Comparison of ENCODE assay signal across 8 mouse cellular contexts in genomic region chr1:190682021-190682926, GRCm38 (mm10).
A peak's percentile ranks its signal among the peaks of the same experiment; 100 is the strongest.
DNase-seq lines count a peak whose midpoint lies in the region; ATAC-seq and TF ChIP-seq lines count a peak whose summit lies in the region.

No protein-coding gene starts in this region.

- ATAC-seq in kidney, embryonic 15.5 days (replicated peaks; ENCODE audit: low FRiP score) = no peak
- ATAC-seq in embryonic facial prominence, embryonic 15.5 days (ENCODE audit: insufficient number of reproducible peaks, low FRiP score, low TSS enrichment, low read depth) = peak; percentile 53; the same call in 1 of the 2 replicates
- peak; percentile 88 for ATAC-seq in hindbrain, embryonic 15.5 days (ENCODE audit: low FRiP score, low read depth)
- ATAC-seq in lung, embryonic 15.5 days (ENCODE audit: borderline replicate concordance, extremely low read depth, low FRiP score, low TSS enrichment) = peak; percentile 40; the same call in 1 of the 2 replicates

- H3K4me2 ChIP-seq in kidney, embryonic 15.5 days = peak overlapping the region; percentile 46
- peak overlapping the region; percentile 26 for H3K4me2 ChIP-seq in embryonic facial prominence, embryonic 15.5 days (replicated peaks)
- peak overlapping the region; percentile 47 for H3K4me2 ChIP-seq in hindbrain, embryonic 15.5 days
- peak overlapping the region; percentile 41 for H3K4me2 ChIP-seq in lung, embryonic 15.5 days

- H3K27me3 ChIP-seq in kidney, embryonic 15.5 days = peaks cover 3% of the 10 kb centered on the region; the same call in 1 of the 2 replicates
- no peaks in the 10 kb centered on the region for H3K27me3 ChIP-seq in kidney, adult 2 months (replicated peaks; ENCODE audit: control insufficient read depth, insufficient read depth, low read length)
- no peaks in the 10 kb centered on the region for H3K27me3 ChIP-seq in embryonic facial prominence, embryonic 15.5 days
- no peaks in the 10 kb centered on the region for H3K27me3 ChIP-seq in hindbrain, embryonic 15.5 days
- H3K27me3 ChIP-seq in lung, embryonic 15.5 days = no peaks in the 10 kb centered on the region

- H3K4me3 ChIP-seq in kidney, embryonic 15.5 days (replicated peaks) = no peak overlapping the region
- no peak overlapping the region for H3K4me3 ChIP-seq in kidney, adult 2 months (ENCODE audit: insufficient read depth, low read depth, low read length)
- no peak overlapping the region for H3K4me3 ChIP-seq in embryonic facial prominence, embryonic 15.5 days (replicated peaks)
- H3K4me3 ChIP-seq in hindbrain, embryonic 15.5 days = peak overlapping the region; percentile 2; the same call in 1 of the 2 replicates
- no peak overlapping the region for H3K4me3 ChIP-seq in lung, embryonic 15.5 days

- H3K27ac ChIP-seq in kidney, embryonic 15.5 days = no peak overlapping the region
- no peak overlapping the region for H3K27ac ChIP-seq in kidney, adult 2 months (ENCODE audit: insufficient read depth, low read depth, low read length)
- H3K27ac ChIP-seq in embryonic facial prominence, embryonic 15.5 days (replicated peaks) = peak overlapping the region; percentile 72
- H3K27ac ChIP-seq in hindbrain, embryonic 15.5 days (replicated peaks) = peak overlapping the region; percentile 71
- H3K27ac ChIP-seq in lung, embryonic 15.5 days = peak overlapping the region; percentile 22; the same call in 1 of the 2 replicates

- no peak for TF ChIP-seq POLR2A in kidney, adult 2 months (IDR thresholded peaks at IDR 0.05; ENCODE audit: low read depth, low read length)

- H3K4me1 ChIP-seq in kidney, embryonic 15.5 days = peaks cover 10% of the 10 kb centered on the region; the same call in 1 of the 2 replicates
- H3K4me1 ChIP-seq in kidney, adult 2 months (ENCODE audit: control insufficient read depth, insufficient read depth, low read length) = no peaks in the 10 kb centered on the region
- H3K4me1 ChIP-seq in embryonic facial prominence, embryonic 15.5 days = no peaks in the 10 kb centered on the region
- H3K4me1 ChIP-seq in hindbrain, embryonic 15.5 days (replicated peaks) = peaks cover 26% of the 10 kb centered on the region
- H3K4me1 ChIP-seq in lung, embryonic 15.5 days = peaks cover 12% of the 10 kb centered on the region

- no peaks in the 10 kb centered on the region for H3K9me3 ChIP-seq in kidney, embryonic 15.5 days (replicated peaks)
- H3K9me3 ChIP-seq in embryonic facial prominence, embryonic 15.5 days (replicated peaks) = no peaks in the 10 kb centered on the region
- H3K9me3 ChIP-seq in hindbrain, embryonic 15.5 days = no peaks in the 10 kb centered on the region
- H3K9me3 ChIP-seq in lung, embryonic 15.5 days = no peaks in the 10 kb centered on the region

- H3K36me3 ChIP-seq in kidney, embryonic 15.5 days = no peaks in the 10 kb centered on the region
- H3K36me3 ChIP-seq in kidney, adult 2 months (ENCODE audit: control insufficient read depth, insufficient read depth, low read length) = no peaks in the 10 kb centered on the region
- H3K36me3 ChIP-seq in embryonic facial prominence, embryonic 15.5 days = no peaks in the 10 kb centered on the region
- no peaks in the 10 kb centered on the region for H3K36me3 ChIP-seq in hindbrain, embryonic 15.5 days
- no peaks in the 10 kb centered on the region for H3K36me3 ChIP-seq in lung, embryonic 15.5 days

- no peak for TF ChIP-seq CTCF in kidney, adult 2 months (conservative IDR thresholded peaks at IDR 0.05; ENCODE audit: insufficient read depth, insufficient read length, low read depth, low read length)

- no peak for DNase-seq in kidney, adult 2 months
- DNase-seq in right cerebral cortex, postnatal 4 days = peak; percentile 71
- DNase-seq in spleen, adult 18-20 months = no peak
- DNase-seq in urinary bladder, adult 18-20 months (ENCODE audit: low spot score in 2 of 2) = no peak

- 58% methylated on average over 25 of the region's 25 CpGs for WGBS in kidney, embryonic 15.5 days
- WGBS in kidney, adult 2 months = 56% methylated on average over 25 of the region's 25 CpGs
- 50% methylated on average over 25 of the region's 25 CpGs for WGBS in embryonic facial prominence, embryonic 15.5 days
- 21% methylated on average over 25 of the region's 25 CpGs for WGBS in hindbrain, embryonic 15.5 days
- 53% methylated on average over 25 of the region's 25 CpGs for WGBS in lung, embryonic 15.5 days

- no peak overlapping the region for H3K9ac ChIP-seq in kidney, embryonic 15.5 days
- no peak overlapping the region for H3K9ac ChIP-seq in embryonic facial prominence, embryonic 15.5 days
- H3K9ac ChIP-seq in hindbrain, embryonic 15.5 days = 0 out of 2 replicates have a peak overlapping the region, but pooled peaks have one; percentile 1
- no peak overlapping the region for H3K9ac ChIP-seq in lung, embryonic 15.5 days

Comparison
In these comparisons a context has a peak if more than half of its experiments do, and no peak if none do; other contexts are left out.
1. H3K27ac ChIP-seq: peak in embryonic facial prominence, embryonic 15.5 days (single experiment), hindbrain, embryonic 15.5 days (single experiment) and lung, embryonic 15.5 days (single experiment); none in kidney, embryonic 15.5 days (single experiment) and kidney, adult 2 months (single experiment).
2. Peak in every context shown above with its lines, with median percentiles within 50 percentile points of each other: H3K4me2 ChIP-seq.